Mouse (Mus musculus) central nervous system, embryonic 11.5 days (tissue): ENCODE results near the gene Ufc1. TPM values are rescaled to one million over a fixed set of nuclear protein-coding genes. Genes with fewer than 3 reads are reported as not detected.

Experiments used
- polyA plus RNA-seq: library from polyadenylated mRNA; depleted of rRNA; stranded (reverse); fragments of >200 nt; gene quantifications from 2 replicates; pipeline ENCODE4 v1.2.3, GENCODE M21; 2012; rRNA removed

Gene Ufc1
- polyA plus RNA-seq = 65.4 and 89.0 TPM in 2 replicates

DNA sequence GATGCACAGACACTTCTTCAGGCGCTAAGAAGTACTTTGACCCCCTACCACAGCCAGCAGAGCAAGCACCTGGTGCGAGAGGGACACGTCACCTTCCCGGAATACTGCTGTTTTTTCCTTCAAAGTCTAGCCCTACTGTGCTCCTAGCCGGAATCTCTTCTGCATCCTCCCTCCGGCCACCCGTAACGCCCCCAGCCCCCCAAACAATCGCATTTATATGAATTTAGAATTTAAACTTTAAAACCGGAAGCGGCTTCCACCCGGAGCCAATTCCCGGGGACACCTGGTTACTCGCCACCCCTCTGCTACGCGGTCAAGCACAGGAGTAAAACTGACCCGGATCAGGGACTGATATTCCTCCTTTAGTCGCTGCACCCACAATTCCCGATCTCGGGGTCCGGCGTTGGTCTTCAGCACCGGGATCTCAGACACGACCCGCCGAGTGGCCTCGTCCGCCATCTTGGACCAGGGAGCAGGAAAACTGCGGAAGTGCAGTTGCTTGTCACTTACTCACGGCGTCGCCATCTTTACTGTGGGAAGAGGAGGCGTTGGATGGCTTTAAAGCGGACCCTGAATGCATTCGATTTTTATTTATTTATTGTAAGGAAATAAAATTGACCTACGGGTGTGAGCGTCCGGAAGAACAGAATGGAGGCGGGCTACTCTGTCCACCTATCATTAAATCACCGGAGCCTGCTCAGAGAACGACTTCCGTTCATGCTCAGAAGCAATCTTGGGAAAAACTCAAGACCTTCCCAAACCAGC lies at the start of gene Ufc1:
Ufc1 (minus strand) TSS at position 727 of the 765 bp plus-strand sequence.

GRCm38 (mm10) chr1:171328839-171329432 lies 34.1 kb upstream of the Ufc1 start, which contains the start of gene Dedd:
TSS of gene Dedd (plus strand) at chr1:171329145.

DNA sequence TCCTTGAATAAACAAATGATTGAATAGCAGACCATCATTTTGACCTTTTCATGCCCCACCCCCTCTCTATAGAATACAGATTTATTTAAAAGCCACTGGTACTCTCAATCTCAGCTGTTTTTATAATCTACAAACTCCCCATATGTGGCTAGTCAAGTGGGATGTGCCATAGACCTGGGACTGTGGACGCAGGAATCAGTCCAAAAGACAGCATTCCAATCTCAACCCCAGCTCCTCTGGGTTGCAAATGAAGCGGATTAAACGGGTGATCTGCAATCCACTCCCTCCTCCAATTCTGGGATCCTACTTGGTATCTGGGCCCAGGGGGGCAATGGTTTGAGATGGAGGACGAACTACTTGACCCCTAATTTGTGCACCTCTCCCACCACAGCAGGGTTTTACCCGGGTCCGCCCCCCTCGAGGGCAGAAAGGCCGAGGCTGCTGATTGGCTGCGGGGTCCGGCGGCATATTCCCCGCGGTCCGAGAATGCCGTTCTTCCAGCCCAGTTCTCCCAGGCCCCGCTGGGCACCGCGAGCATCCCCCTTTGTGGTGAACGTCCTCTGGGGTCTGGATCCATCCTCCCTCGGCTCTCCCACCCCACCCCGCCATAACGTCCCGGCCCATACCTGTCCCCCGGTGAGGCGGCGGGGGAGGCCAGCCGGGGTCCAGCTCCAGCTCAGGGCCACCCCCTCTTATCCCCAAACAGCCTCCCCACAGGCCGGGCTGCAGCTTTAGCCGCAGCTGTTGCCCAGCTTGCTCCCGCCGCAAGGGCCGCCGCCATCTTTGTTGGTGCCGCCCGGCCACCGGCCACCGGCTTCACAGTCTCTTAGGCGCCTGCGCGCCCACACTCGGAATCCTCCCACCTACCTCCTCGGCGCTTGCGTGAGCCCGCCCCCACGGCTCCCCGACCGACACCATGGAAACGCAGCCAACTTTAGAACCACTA lies 7.4 kb downstream of the Ufc1 start, which contains the start of gene Usp21:
Usp21 (minus strand) TSS at position 856 of the 946 bp plus-strand sequence.

GRCm38 (mm10) chr1:171280916-171281527 lies 13.8 kb downstream of the Ufc1 start, which contains the start of gene Ppox:
TSS of gene Ppox (minus strand) at chr1:171281186.

DNA sequence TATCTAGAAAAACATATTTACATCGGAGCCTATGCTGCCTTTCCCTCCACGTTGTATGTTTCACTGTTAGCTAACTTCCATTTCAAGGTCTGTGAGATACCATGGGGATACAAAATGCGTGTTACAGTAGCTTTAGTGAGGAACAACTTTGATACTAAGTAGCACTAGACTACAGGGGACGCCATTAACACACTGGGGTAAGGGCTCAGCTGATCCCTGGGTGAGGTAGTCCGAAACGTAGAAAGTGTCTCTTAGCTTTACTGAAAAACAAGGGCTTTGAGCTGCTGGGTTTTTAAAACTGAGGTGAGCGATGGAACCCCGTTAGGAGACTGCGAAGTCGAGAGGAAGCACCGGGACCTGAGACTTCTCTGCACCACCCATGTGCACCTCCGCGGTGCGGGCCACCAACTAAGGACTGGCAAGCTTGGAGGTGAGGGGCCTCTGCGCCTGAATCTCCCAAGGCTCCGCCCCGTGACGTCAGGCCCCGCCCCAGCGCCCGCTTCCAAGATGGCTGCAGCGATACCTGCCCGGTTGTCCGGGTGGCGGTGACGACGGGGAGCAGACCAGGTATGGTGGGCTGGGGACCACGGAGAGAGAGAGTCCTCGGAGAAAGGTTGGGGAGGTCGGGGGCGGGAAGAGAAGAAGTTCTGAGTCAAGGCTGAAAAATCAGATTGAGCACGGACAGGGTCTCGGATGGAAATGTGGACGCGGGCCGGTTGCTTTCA lies 24.8 kb downstream of the Ufc1 start, which contains the start of gene B4galt3:
B4galt3 (plus strand) TSS at position 481 of the 725 bp plus-strand sequence.

DNA sequence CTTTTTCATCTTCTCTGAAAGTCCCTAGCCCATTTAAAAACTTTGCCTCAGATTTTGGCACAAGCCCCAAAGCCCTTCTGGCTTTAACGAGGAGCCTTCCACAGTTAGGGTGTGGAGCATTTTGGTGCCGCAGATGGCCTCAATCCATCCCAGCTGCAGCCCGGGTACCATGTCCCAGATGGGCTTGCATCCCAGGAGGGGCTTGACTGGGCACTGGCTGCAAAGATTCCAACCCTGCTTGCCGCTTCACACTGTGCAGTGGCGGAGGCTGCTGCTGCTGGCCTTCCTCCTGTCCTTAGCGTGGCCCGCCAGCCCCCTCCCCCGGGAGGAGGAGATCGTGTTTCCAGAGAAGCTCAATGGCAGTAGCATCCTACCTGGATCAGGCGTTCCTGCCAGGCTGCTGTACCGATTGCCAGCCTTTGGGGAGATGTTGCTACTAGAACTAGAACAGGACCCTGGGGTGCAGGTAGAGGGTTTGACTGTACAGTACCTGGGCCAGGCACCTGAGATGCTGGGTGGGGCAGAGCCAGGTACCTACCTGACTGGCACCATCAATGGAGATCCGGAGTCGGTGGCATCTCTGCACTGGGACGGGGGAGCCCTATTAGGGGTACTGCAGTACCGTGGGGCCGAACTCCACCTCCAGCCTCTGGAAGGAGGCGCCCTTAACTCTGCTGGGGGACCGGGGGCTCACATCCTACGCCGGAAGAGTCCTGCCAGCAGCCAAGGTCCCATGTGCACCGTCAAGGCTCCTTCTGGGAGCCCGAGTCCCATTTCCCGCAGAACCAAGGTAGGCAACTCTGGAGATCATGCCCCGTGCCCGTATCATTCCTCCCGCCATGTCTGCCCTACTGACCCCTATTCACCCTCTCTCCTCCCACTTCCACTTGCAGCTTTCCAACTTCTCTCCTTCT lies 43.9 kb downstream of the Ufc1 start, which contains the start of gene Ndufs2:
Ndufs2 (minus strand) TSS at position 709 of the 914 bp plus-strand sequence.

GRCm38 (mm10) chr1:171249913-171250600 lies 44.8 kb downstream of the Ufc1 start, which contains the start of gene Adamts4:
TSS of gene Adamts4 (plus strand) at chr1:171250421.

Other genes starting within 250 kb of the Ufc1 start
- gene Fcgr3, start 230.1 kb downstream of the Ufc1 start, polyA plus RNA-seq = 5.1 and 6.4 TPM in 2 replicates
- gene Cfap126, start 181.1 kb downstream of the Ufc1 start, polyA plus RNA-seq = 3.0 and 3.8 TPM in 2 replicates
- gene Sdhc, start 144.4 kb downstream of the Ufc1 start, polyA plus RNA-seq = 236 and 443 TPM in 2 replicates
- gene Mpz, start 144.3 kb downstream of the Ufc1 start, polyA plus RNA-seq = 0.72 and 3.3 TPM in 2 replicates
- gene Pcp4l1, start 98.8 kb downstream of the Ufc1 start, polyA plus RNA-seq = 11.0 and 15.7 TPM in 2 replicates
- 0.02 and 0.04 TPM in 2 replicates for gene Nr1i3, start 81.1 kb downstream of the Ufc1 start, polyA plus RNA-seq
- 29.2 and 29.8 TPM in 2 replicates for gene Tomm40l, start 72.5 kb downstream of the Ufc1 start, polyA plus RNA-seq
- gene Apoa2, start 70.0 kb downstream of the Ufc1 start, polyA plus RNA-seq = 41.5 and 103 TPM in 2 replicates
- 12.5 and 17.5 TPM in 2 replicates for gene Fcer1g, start 60.7 kb downstream of the Ufc1 start, polyA plus RNA-seq
- 3.2 and 4.1 TPM in 2 replicates for gene Adamts4, start 44.6 kb downstream of the Ufc1 start, polyA plus RNA-seq
- gene Ndufs2, start 43.6 kb downstream of the Ufc1 start, polyA plus RNA-seq = 172 and 189 TPM in 2 replicates
- 47.0 and 62.1 TPM in 2 replicates for gene B4galt3, start 24.7 kb downstream of the Ufc1 start, polyA plus RNA-seq
- 95.5 and 100.0 TPM in 2 replicates for gene Ppox, start 13.8 kb downstream of the Ufc1 start, polyA plus RNA-seq
- gene Usp21, start 7.0 kb downstream of the Ufc1 start, polyA plus RNA-seq = 96.3 and 99.2 TPM in 2 replicates
- 44.7 and 66.6 TPM in 2 replicates for gene Dedd, start 34.1 kb upstream of the Ufc1 start, polyA plus RNA-seq
- 36.9 and 48.0 TPM in 2 replicates for gene Nit1, start 50.6 kb upstream of the Ufc1 start, polyA plus RNA-seq
- 141 and 293 TPM in 2 replicates for gene Pfdn2, start 50.6 kb upstream of the Ufc1 start, polyA plus RNA-seq
- 1.9 and 2.2 TPM in 2 replicates for gene Klhdc9, start 65.8 kb upstream of the Ufc1 start, polyA plus RNA-seq
- gene Nectin4, start 75.1 kb upstream of the Ufc1 start, polyA plus RNA-seq = 0.95 and 1.1 TPM in 2 replicates
- gene Arhgap30, start 93.9 kb upstream of the Ufc1 start, polyA plus RNA-seq = 0.92 and 1.7 TPM in 2 replicates
- gene Usf1, start 116.3 kb upstream of the Ufc1 start, polyA plus RNA-seq = 99.5 and 131 TPM in 2 replicates
- gene Tstd1, start 123.8 kb upstream of the Ufc1 start, polyA plus RNA-seq = 3.7 and 5.0 TPM in 2 replicates
- 7.0 and 10.3 TPM in 2 replicates for gene F11r, start 142.5 kb upstream of the Ufc1 start, polyA plus RNA-seq
- 9.4 and 11.0 TPM in 2 replicates for gene Alyref2, start 208.5 kb upstream of the Ufc1 start, polyA plus RNA-seq
- not detected in 2 replicates for gene Itln1, start 240.3 kb upstream of the Ufc1 start, polyA plus RNA-seq